Mouse (Mus musculus) bone marrow, adult 2 months (tissue): Measurements from ENCODE around the gene Atg10.

Experiments
- CTCF ChIP-seq: fragments of 200-500 bp; IDR thresholded peaks from 2 replicates; pipeline ENCODE4 v1.5.1; 2011; ENCODE audit warnings: low read length, control low read depth; ENCODE audit not compliant: control insufficient read depth, insufficient read depth
- POLR2A ChIP-seq: fragments of 200-500 bp; IDR thresholded peaks from 2 replicates; pipeline ENCODE4 v1.6.1; 2011; ENCODE audit warnings: low read depth, mild to moderate bottlenecking, control low read depth, low read length, borderline replicate concordance; ENCODE audit not compliant: control insufficient read depth

- TF ChIP-seq CTCF = no peak
- no peak for TF ChIP-seq POLR2A
These were observed 108.9 kb downstream of the Atg10 start for GRCm38 (mm10) chr13:91114880-91115279.
